Mouse (Mus musculus): ENCODE measurements around the gene Hcrtr1. TPM values are rescaled to one million over a fixed set of nuclear protein-coding genes. Genes with fewer than 3 reads are reported as not detected.

The Hcrtr1 gene
- polyA plus RNA-seq, 1 experiment, result 0.82 TPM

DNA sequence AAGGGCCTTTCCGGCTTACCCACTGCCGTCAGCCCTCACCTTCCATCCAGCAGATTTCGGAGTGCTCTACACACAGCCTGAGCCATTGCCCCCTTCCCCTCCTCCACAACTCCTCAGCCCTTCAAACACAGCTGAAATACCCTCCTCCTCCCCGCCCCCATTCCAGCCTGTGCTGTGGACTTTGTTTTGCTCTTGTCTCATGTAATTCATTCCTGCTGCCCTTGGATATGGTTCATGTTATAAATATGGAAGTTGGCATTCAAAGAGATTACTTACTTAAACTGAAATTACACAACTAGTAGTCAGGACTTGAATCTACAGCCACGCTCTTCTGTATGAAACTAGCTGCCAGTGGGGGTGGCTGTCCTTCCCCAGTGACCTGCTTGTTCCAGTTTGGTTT lies 16.1 kb downstream of the Hcrtr1 start:
- TF ChIP-seq CTCF (IDR thresholded peaks at IDR 0.05; ENCODE audit: low read depth, low read length) (no peak), EP300 (IDR thresholded peaks at IDR 0.05; ENCODE audit: insufficient read depth, low read depth, low read length) (no peak), POLR2A (IDR thresholded peaks at IDR 0.05; ENCODE audit: insufficient read depth, low read length) (no peak)
- no peaks in the 10 kb centered on the region for H3K4me1 ChIP-seq (ENCODE audit: control insufficient read depth, insufficient read depth, low read length)
- no peaks in the 10 kb centered on the region for H3K36me3 ChIP-seq (ENCODE audit: control insufficient read depth, insufficient read depth, low read length, poor library complexity, severe bottlenecking)
- H3K27me3 ChIP-seq (ENCODE audit: control insufficient read depth, insufficient read depth, low read length, poor library complexity, severe bottlenecking), result no peaks in the 10 kb centered on the region
- peaks cover under 1% of the 10 kb centered on the region; the same call in 1 of the 2 replicates for H3K9me3 ChIP-seq (replicated peaks; ENCODE audit: control insufficient read depth, insufficient read depth, low read length, poor library complexity, severe bottlenecking)
- H3K4me3 ChIP-seq (ENCODE audit: low read depth, low read length), result no peak overlapping the region
- H3K9ac ChIP-seq (ENCODE audit: low read depth, poor library complexity, severe bottlenecking), result no peak overlapping the region
- no peak overlapping the region for H3K27ac ChIP-seq (ENCODE audit: insufficient read depth, low read length)

DNA sequence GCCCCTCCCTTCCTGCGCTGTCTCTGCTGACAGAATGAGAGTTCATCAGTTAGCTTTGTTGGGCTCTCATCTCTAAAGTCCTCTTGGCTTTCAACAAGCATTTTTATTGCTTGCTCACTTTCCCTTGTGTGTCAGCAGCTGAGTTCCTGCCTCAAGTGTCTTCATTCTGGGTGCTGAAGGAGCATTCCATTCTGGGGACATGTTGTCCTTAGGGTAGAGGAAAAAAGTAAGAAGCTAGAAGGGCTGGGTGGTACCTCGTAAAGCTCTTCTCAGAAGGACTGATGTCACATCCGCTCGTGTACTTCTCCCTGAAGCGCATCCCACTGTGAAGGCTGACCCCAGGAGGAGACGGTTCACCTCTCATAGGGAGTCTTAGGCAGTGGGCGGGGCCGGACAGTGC lies 17.6 kb downstream of the Hcrtr1 start:
- Histone ChIP-seq H3K36me3 (ENCODE audit: control insufficient read depth, insufficient read depth, low read length, poor library complexity, severe bottlenecking) (no peaks in the 10 kb centered on the region), H3K27ac (ENCODE audit: insufficient read depth, low read length) (no peak overlapping the region), H3K9ac (ENCODE audit: low read depth, poor library complexity, severe bottlenecking) (no peak overlapping the region), H3K4me1 (ENCODE audit: control insufficient read depth, insufficient read depth, low read length) (no peaks in the 10 kb centered on the region), H3K27me3 (ENCODE audit: control insufficient read depth, insufficient read depth, low read length, poor library complexity, severe bottlenecking) (no peaks in the 10 kb centered on the region), H3K4me3 (ENCODE audit: low read depth, low read length) (no peak overlapping the region), H3K9me3 (replicated peaks; ENCODE audit: control insufficient read depth, insufficient read depth, low read length, poor library complexity, severe bottlenecking) (peaks cover 6% of the 10 kb centered on the region; the same call in 1 of the 2 replicates)
- no peak for TF ChIP-seq CTCF (IDR thresholded peaks at IDR 0.05; ENCODE audit: low read depth, low read length)
- no peak for TF ChIP-seq POLR2A (IDR thresholded peaks at IDR 0.05; ENCODE audit: insufficient read depth, low read length)
- TF ChIP-seq EP300 (IDR thresholded peaks at IDR 0.05; ENCODE audit: insufficient read depth, low read depth, low read length), result no peak

DNA sequence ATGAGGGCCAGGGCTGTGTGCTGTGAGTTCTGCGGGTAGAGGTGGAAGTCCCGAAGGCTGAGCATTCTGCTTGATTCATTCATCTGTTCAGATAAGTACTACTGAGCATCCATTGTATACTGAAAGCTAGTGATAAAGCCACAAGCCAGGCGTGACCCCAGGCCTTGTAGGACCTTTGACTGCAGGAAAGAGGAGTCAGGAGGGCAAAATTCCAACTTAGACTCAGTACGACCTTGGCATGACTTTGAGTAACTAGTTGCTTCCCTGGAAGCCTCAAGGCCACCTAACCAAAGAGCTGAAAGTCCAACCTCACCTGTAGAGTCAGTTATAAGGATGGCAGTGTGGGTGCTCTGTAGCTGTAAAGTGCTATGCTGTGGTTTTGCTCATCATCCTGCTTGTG lies 18.4 kb downstream of the Hcrtr1 start:
- Histone ChIP-seq H3K4me1 (ENCODE audit: control insufficient read depth, insufficient read depth, low read length) (no peaks in the 10 kb centered on the region), H3K36me3 (ENCODE audit: control insufficient read depth, insufficient read depth, low read length, poor library complexity, severe bottlenecking) (no peaks in the 10 kb centered on the region), H3K9me3 (replicated peaks; ENCODE audit: control insufficient read depth, insufficient read depth, low read length, poor library complexity, severe bottlenecking) (peaks cover 6% of the 10 kb centered on the region; the same call in 1 of the 2 replicates), H3K4me3 (ENCODE audit: low read depth, low read length) (no peak overlapping the region), H3K27ac (ENCODE audit: insufficient read depth, low read length) (no peak overlapping the region), H3K9ac (ENCODE audit: low read depth, poor library complexity, severe bottlenecking) (no peak overlapping the region), H3K27me3 (ENCODE audit: control insufficient read depth, insufficient read depth, low read length, poor library complexity, severe bottlenecking) (no peaks in the 10 kb centered on the region)
- TF ChIP-seq EP300 (IDR thresholded peaks at IDR 0.05; ENCODE audit: insufficient read depth, low read depth, low read length), result no peak
- TF ChIP-seq CTCF (IDR thresholded peaks at IDR 0.05; ENCODE audit: low read depth, low read length), result no peak
- no peak for TF ChIP-seq POLR2A (IDR thresholded peaks at IDR 0.05; ENCODE audit: insufficient read depth, low read length)

- no peak overlapping the region for H3K9ac ChIP-seq (ENCODE audit: low read depth, poor library complexity, severe bottlenecking)
- TF ChIP-seq EP300 (IDR thresholded peaks at IDR 0.05; ENCODE audit: insufficient read depth, low read depth, low read length) (no peak), CTCF (IDR thresholded peaks at IDR 0.05; ENCODE audit: low read depth, low read length) (no peak), POLR2A (IDR thresholded peaks at IDR 0.05; ENCODE audit: insufficient read depth, low read length) (no peak)
- no peak overlapping the region for H3K4me3 ChIP-seq (ENCODE audit: low read depth, low read length)
- no peaks in the 10 kb centered on the region for H3K36me3 ChIP-seq (ENCODE audit: control insufficient read depth, insufficient read depth, low read length, poor library complexity, severe bottlenecking)
- no peak overlapping the region for H3K27ac ChIP-seq (ENCODE audit: insufficient read depth, low read length)
- no peaks in the 10 kb centered on the region for H3K4me1 ChIP-seq (ENCODE audit: control insufficient read depth, insufficient read depth, low read length)
- H3K27me3 ChIP-seq (ENCODE audit: control insufficient read depth, insufficient read depth, low read length, poor library complexity, severe bottlenecking), result no peaks in the 10 kb centered on the region
- H3K9me3 ChIP-seq (replicated peaks; ENCODE audit: control insufficient read depth, insufficient read depth, low read length, poor library complexity, severe bottlenecking), result peaks cover 3% of the 10 kb centered on the region; the same call in 1 of the 2 replicates
These were observed 26.4 kb downstream of the Hcrtr1 start for GRCm38 (mm10) chr4:130112732-130113131.

DNA sequence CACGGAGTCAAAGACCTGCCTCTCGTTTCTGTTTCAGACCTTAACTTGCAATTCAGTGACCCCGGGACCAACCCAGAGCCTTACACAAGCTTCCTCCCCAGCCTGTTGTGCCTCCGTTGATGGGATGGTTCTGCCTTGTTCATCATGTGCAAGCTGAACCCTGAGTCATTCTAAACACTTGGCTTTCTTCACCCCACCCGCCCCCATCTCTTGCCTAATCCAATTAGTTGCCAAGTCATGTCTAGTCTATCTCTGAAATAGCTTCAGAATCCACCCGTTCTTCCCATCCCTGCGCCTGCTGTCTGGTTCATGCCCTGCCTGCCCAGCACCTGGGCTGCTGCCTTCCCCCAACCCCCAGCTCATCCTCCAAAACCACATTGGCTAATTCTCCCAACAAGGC lies 26.9 kb downstream of the Hcrtr1 start:
- no peak for TF ChIP-seq POLR2A (IDR thresholded peaks at IDR 0.05; ENCODE audit: insufficient read depth, low read length)
- TF ChIP-seq EP300 (IDR thresholded peaks at IDR 0.05; ENCODE audit: insufficient read depth, low read depth, low read length), result no peak
- TF ChIP-seq CTCF (IDR thresholded peaks at IDR 0.05; ENCODE audit: low read depth, low read length), result no peak
- no peaks in the 10 kb centered on the region for H3K27me3 ChIP-seq (ENCODE audit: control insufficient read depth, insufficient read depth, low read length, poor library complexity, severe bottlenecking)
- H3K9me3 ChIP-seq (replicated peaks; ENCODE audit: control insufficient read depth, insufficient read depth, low read length, poor library complexity, severe bottlenecking), result no peaks in the 10 kb centered on the region

DNA sequence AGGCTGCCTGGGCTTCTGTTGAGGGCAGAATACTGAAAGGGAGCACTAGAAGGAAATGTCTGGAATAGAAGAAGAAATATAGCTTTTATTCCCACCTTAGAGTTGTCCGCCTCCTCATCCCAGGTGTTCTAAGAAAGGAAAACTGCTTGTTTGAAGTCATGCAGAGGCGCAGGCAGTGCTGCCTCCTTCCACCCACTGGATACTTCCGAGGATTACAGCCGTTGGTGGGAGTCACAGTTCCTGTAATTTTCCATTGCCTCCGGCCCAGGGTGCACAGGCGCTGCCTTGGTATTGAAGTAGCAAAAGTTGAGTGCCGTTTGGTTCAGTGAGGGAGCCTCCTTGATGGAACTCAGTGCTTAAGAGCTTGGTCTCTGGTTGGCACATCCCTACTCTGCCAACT lies 29.1 kb downstream of the Hcrtr1 start:
- Histone ChIP-seq H3K9ac (ENCODE audit: low read depth, poor library complexity, severe bottlenecking) (no peak overlapping the region), H3K9me3 (replicated peaks; ENCODE audit: control insufficient read depth, insufficient read depth, low read length, poor library complexity, severe bottlenecking) (no peaks in the 10 kb centered on the region), H3K27me3 (ENCODE audit: control insufficient read depth, insufficient read depth, low read length, poor library complexity, severe bottlenecking) (no peaks in the 10 kb centered on the region), H3K4me1 (ENCODE audit: control insufficient read depth, insufficient read depth, low read length) (no peaks in the 10 kb centered on the region), H3K4me3 (ENCODE audit: low read depth, low read length) (no peak overlapping the region), H3K36me3 (ENCODE audit: control insufficient read depth, insufficient read depth, low read length, poor library complexity, severe bottlenecking) (no peaks in the 10 kb centered on the region), H3K27ac (ENCODE audit: insufficient read depth, low read length) (no peak overlapping the region)
- no peak for TF ChIP-seq CTCF (IDR thresholded peaks at IDR 0.05; ENCODE audit: low read depth, low read length)
- no peak for TF ChIP-seq POLR2A (IDR thresholded peaks at IDR 0.05; ENCODE audit: insufficient read depth, low read length)

More for the DNA sequence above, 26.9 kb downstream of the Hcrtr1 start:
- H3K4me3 ChIP-seq (ENCODE audit: low read depth, low read length), result no peak overlapping the region
- H3K4me1 ChIP-seq (ENCODE audit: control insufficient read depth, insufficient read depth, low read length), result no peaks in the 10 kb centered on the region
- H3K36me3 ChIP-seq (ENCODE audit: control insufficient read depth, insufficient read depth, low read length, poor library complexity, severe bottlenecking), result no peaks in the 10 kb centered on the region
- H3K27ac ChIP-seq (ENCODE audit: insufficient read depth, low read length), result no peak overlapping the region
- no peak overlapping the region for H3K9ac ChIP-seq (ENCODE audit: low read depth, poor library complexity, severe bottlenecking)

Data from ES-Bruce4 (cell line).